Mouse (Mus musculus): ENCODE data around the gene Osbpl7. TPM values are rescaled to one million over a fixed set of nuclear protein-coding genes. Genes with fewer than 3 reads are reported as not detected.

Osbpl7 gene
- total and polyA plus RNA-seq, 2 experiments: 1.7 to 2.2 TPM

DNA sequence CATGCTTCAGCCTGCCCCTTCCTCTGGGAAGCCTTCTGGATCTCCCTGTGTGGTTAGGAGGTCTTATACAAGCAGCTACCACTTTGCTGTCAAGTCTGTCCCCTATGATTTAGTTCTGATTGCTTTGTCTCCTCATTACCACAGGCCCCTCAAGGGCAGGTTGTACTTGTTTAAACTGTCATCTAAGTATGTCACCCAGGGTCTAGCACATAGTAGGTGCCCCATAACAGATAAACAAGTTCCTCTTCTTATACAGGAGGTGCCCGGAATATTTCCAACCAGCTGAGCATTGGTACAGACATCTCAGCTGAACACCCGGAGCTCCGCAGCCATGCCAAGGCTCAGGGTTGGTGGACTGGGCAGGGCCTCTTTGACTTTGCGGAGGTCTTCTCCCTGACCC is 17.9 kb upstream of the Osbpl7 start:
- Histone ChIP-seq H3K9ac (ENCODE audit: low read depth, low read length) (no peak overlapping the region), H3K27ac (replicated peaks; ENCODE audit: insufficient read depth, low read depth, low read length) (no peak overlapping the region), H3K36me3 (ENCODE audit: control insufficient read depth, insufficient read depth, low read length) (no peaks in the 10 kb centered on the region; the same call in 1 of the 2 replicates), H3K4me1 (ENCODE audit: control insufficient read depth, insufficient read depth, low read length) (0 out of 2 replicates have a peak, but pooled peaks cover 1% of the 10 kb centered on the region), H3K79me2 (ENCODE audit: control insufficient read depth, insufficient read depth, low read length) (peaks cover 3% of the 10 kb centered on the region; the same call in 1 of the 2 replicates), H3K4me3 (ENCODE audit: insufficient read depth, low read depth, low read length) (no peak overlapping the region), H3K27me3 (ENCODE audit: control insufficient read depth, insufficient read depth, low read length) (no peaks in the 10 kb centered on the region)
- 98% methylated on average over 4 of the region's 4 CpGs for WGBS
- no peak for TF ChIP-seq CTCF (IDR thresholded peaks at IDR 0.05; ENCODE audit: low read depth, low read length)
- no peak for TF ChIP-seq POLR2A (IDR thresholded peaks at IDR 0.05; ENCODE audit: extremely low read depth, insufficient read depth, low read length)
- DNase-seq (ENCODE audit: extremely low read depth, low read depth, low spot score): no peak

DNA sequence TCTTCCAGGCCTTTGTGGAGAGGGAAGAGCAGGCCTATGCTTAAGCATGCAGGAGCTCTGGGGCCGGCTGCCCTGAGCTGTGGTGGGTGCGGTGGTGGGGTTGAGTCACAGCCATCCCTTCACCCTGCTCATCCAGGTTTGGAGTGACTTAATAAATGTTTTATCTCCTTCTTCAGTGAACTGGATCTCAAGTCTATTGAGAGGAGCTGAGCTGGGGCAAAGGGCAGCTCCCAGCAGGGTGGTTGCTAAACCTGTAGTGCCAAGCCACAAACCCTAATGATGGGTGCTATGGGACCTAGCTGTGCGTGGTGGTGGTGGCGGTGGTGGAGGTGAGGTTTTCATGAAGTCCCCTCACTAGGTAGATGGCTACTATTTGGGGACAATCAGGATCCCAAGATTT is 16.6 kb upstream of the Osbpl7 start:
- Histone ChIP-seq H3K27ac (replicated peaks; ENCODE audit: insufficient read depth, low read depth, low read length) (no peak overlapping the region), H3K27me3 (ENCODE audit: control insufficient read depth, insufficient read depth, low read length) (no peaks in the 10 kb centered on the region), H3K4me1 (ENCODE audit: control insufficient read depth, insufficient read depth, low read length) (0 out of 2 replicates have a peak, but pooled peaks cover 1% of the 10 kb centered on the region), H3K4me3 (ENCODE audit: insufficient read depth, low read depth, low read length) (no peak overlapping the region), H3K36me3 (ENCODE audit: control insufficient read depth, insufficient read depth, low read length) (no peaks in the 10 kb centered on the region; the same call in 1 of the 2 replicates), H3K79me2 (ENCODE audit: control insufficient read depth, insufficient read depth, low read length) (peaks cover 3% of the 10 kb centered on the region; the same call in 1 of the 2 replicates), H3K9ac (ENCODE audit: low read depth, low read length) (no peak overlapping the region)
- TF ChIP-seq CTCF (IDR thresholded peaks at IDR 0.05; ENCODE audit: low read depth, low read length) (no peak), POLR2A (IDR thresholded peaks at IDR 0.05; ENCODE audit: extremely low read depth, insufficient read depth, low read length) (no peak)
- 95% methylated on average over 4 of the region's 4 CpGs for WGBS
- no peak for DNase-seq (ENCODE audit: extremely low read depth, low read depth, low spot score)

DNA sequence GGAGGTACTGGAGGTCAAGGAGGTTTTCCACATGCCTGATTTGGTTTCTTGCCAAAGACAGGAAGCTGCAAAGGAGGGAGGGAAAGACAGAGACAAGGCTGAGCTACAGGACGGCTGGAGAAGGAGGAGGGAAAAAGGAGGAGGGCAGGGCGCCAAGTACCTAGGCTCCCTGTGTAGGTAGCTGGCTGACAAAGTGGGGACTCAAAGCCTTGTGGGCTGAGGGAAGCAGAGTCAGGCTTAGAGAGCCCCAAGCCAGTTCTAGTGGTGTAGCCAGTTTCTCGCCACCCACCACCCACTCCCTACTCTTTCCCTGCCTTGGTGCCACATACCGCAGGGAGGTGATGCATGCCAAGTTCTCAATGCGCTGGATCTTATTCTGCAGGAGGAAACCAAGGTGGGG is 14.3 kb upstream of the Osbpl7 start:
- H3K27ac ChIP-seq (replicated peaks; ENCODE audit: insufficient read depth, low read depth, low read length): no peak overlapping the region
- no peaks in the 10 kb centered on the region for H3K27me3 ChIP-seq (ENCODE audit: control insufficient read depth, insufficient read depth, low read length)
- no peak for DNase-seq (ENCODE audit: extremely low read depth, low read depth, low spot score)
- H3K36me3 ChIP-seq (ENCODE audit: control insufficient read depth, insufficient read depth, low read length): no peaks in the 10 kb centered on the region; the same call in 1 of the 2 replicates
- no peak for TF ChIP-seq POLR2A (IDR thresholded peaks at IDR 0.05; ENCODE audit: extremely low read depth, insufficient read depth, low read length)
- no peak for TF ChIP-seq CTCF (IDR thresholded peaks at IDR 0.05; ENCODE audit: low read depth, low read length)
- WGBS: 92% methylated on average over 5 of the region's 5 CpGs
- H3K9ac ChIP-seq (ENCODE audit: low read depth, low read length): no peak overlapping the region
- no peaks in the 10 kb centered on the region for H3K79me2 ChIP-seq (ENCODE audit: control insufficient read depth, insufficient read depth, low read length)
- H3K4me3 ChIP-seq (ENCODE audit: insufficient read depth, low read depth, low read length): no peak overlapping the region
- H3K4me1 ChIP-seq (ENCODE audit: control insufficient read depth, insufficient read depth, low read length): peaks cover 2% of the 10 kb centered on the region; the same call in 1 of the 2 replicates

- 80% methylated on average over 7 of the region's 7 CpGs for WGBS
- no peak for DNase-seq (ENCODE audit: extremely low read depth, low read depth, low spot score)
- Histone ChIP-seq H3K9ac (ENCODE audit: low read depth, low read length) (no peak overlapping the region), H3K79me2 (ENCODE audit: control insufficient read depth, insufficient read depth, low read length) (peaks cover 3% of the 10 kb centered on the region; the same call in 1 of the 2 replicates), H3K4me3 (ENCODE audit: insufficient read depth, low read depth, low read length) (no peak overlapping the region), H3K27me3 (ENCODE audit: control insufficient read depth, insufficient read depth, low read length) (no peaks in the 10 kb centered on the region), H3K36me3 (ENCODE audit: control insufficient read depth, insufficient read depth, low read length) (no peaks in the 10 kb centered on the region), H3K4me1 (ENCODE audit: control insufficient read depth, insufficient read depth, low read length) (peaks cover 6% of the 10 kb centered on the region), H3K27ac (replicated peaks; ENCODE audit: insufficient read depth, low read depth, low read length) (no peak overlapping the region)
- TF ChIP-seq CTCF (IDR thresholded peaks at IDR 0.05; ENCODE audit: low read depth, low read length): no peak
- no peak for TF ChIP-seq POLR2A (IDR thresholded peaks at IDR 0.05; ENCODE audit: extremely low read depth, insufficient read depth, low read length)
These were observed 11.5 kb upstream of the Osbpl7 start for GRCm38 (mm10) chr11:97038881-97039280.

DNA sequence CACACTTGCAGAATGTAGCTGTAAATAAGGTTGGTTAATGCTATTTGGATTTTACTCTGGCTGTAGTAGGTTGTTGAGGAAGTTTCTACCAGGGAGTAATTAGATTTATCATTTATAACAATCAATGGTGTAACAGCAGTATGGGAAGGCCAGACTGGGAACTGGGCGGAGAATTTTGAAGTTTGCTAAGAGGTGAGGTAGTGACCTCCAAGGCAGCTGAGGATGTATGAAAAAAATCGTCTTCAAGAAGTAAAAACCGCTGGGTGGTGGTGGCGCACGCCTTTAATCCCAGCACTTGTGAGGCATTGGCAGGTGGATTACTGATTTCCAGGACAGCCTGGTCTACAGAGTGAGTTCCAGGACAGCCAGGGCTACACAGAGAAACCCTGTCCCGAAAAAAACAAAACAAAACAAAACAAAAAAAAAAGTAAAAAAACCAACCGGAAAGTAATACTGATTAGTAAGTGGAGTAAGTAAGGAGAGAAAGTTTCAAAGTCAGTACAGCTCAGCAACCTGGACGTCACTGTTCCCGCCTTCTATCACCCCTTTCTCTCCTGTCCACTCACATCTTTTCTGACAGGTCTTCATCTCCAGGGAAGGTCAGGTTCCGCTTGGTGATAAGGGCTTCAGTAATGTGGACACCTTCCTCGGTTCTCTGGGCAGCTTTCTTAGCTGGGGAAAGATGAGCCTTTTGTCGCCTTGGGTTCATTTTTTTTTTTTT is 10.0 kb upstream of the Osbpl7 start:
- H3K36me3 ChIP-seq (ENCODE audit: control insufficient read depth, insufficient read depth, low read length): no peaks in the 10 kb centered on the region
- H3K27me3 ChIP-seq (ENCODE audit: control insufficient read depth, insufficient read depth, low read length): no peaks in the 10 kb centered on the region
- no peak overlapping the region for H3K9ac ChIP-seq (ENCODE audit: low read depth, low read length)
- H3K4me1 ChIP-seq (ENCODE audit: control insufficient read depth, insufficient read depth, low read length): peaks cover 6% of the 10 kb centered on the region
- H3K27ac ChIP-seq (replicated peaks; ENCODE audit: insufficient read depth, low read depth, low read length): no peak overlapping the region
- TF ChIP-seq CTCF (IDR thresholded peaks at IDR 0.05; ENCODE audit: low read depth, low read length) (no peak), POLR2A (IDR thresholded peaks at IDR 0.05; ENCODE audit: extremely low read depth, insufficient read depth, low read length) (no peak)
- peaks cover 3% of the 10 kb centered on the region; the same call in 1 of the 2 replicates for H3K79me2 ChIP-seq (ENCODE audit: control insufficient read depth, insufficient read depth, low read length)
- peak overlapping the region; percentile 16; the same call in 1 of the 2 replicates for H3K4me3 ChIP-seq (ENCODE audit: insufficient read depth, low read depth, low read length)
- WGBS: 31% methylated on average over 12 of the region's 12 CpGs
- DNase-seq (ENCODE audit: extremely low read depth, low read depth, low spot score): no peak
